ENCODE assay signal across 8 mouse cellular contexts in the genomic region with DNA sequence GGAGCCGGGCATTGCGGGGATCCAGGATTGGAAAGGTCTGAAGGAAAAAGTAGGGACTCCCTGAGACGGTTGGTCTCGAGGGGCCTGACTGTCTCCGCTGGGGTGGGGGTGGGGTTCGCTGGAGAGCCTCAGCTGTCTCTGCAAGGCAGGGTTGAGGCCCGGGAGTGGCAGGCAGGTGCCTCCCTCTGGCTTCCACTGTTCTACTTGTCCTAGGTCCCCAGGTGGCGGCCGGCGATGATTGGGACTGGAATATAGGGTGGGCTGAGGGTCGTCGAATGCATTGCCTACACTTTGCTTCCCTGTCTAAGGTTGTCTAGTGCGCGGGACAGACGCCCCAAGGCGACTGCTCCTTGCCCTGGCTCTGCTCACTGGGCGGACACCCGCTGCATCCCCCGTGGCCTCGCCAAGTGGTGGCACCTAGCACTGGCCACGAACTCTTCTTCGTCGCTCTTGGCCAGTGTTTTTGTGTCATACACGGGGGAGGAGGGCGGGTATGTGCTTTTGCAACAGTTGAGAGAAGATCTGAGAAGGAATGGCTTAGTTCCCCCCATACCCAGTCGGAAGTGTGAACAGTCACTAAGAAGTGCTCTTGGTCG. TPM values are rescaled to one million over a fixed set of nuclear protein-coding genes. Genes with fewer than 3 reads are reported as not detected.
DNase-seq lines count a peak whose midpoint lies in the region; ATAC-seq lines count a peak whose summit lies in the region.

No protein-coding gene starts in this region.

- peak overlapping the region; percentile 57 for H3K4me2 ChIP-seq in neural tube, embryonic 11.5 days (ENCODE audit: low read depth)
- H3K4me2 ChIP-seq in forebrain, embryonic 11.5 days (ENCODE audit: low read depth, low read length, severe bottlenecking): peak overlapping the region; percentile 63
- peak overlapping the region; percentile 65 for H3K4me2 ChIP-seq in intestine, embryonic 16.5 days (ENCODE audit: low read depth, low read length)

- DNase-seq in neural tube, embryonic 11.5 days (ENCODE audit: low spot score): peak; percentile 28
- DNase-seq in neural tube, embryonic 10.5 days (ENCODE audit: extremely low spot score, low spot score): no peak
- peak; percentile 41 for DNase-seq in adrenal gland, postnatal 10 days
- DNase-seq in forebrain, embryonic 11.5 days (ENCODE audit: low spot score): no peak
- DNase-seq in spleen, postnatal 14 days (ENCODE audit: low spot score in 2 of 2): peak; percentile 6 to 8
- no peak for DNase-seq in c-Kit-positive CD71-positive TER-119-positive erythroid progenitor cells, embryonic 14.5 days (ENCODE audit: low spot score)

- ATAC-seq in neural tube, embryonic 11.5 days (ENCODE audit: insufficient read depth, low FRiP score, low TSS enrichment): peak; percentile 67
- peak; percentile 76 for ATAC-seq in forebrain, embryonic 11.5 days (replicated peaks; ENCODE audit: low FRiP score)
- ATAC-seq in intestine, embryonic 16.5 days: peak; percentile 83
- peak; percentile 55 for ATAC-seq in megakaryocyte progenitor cell, adult 5-6 weeks (replicated peaks; ENCODE audit: poor library complexity)

- peak overlapping the region; percentile 40 for H3K4me3 ChIP-seq in neural tube, embryonic 11.5 days (ENCODE audit: low read depth, low read length)
- H3K4me3 ChIP-seq in forebrain, embryonic 11.5 days (ENCODE audit: low read depth, low read length): peak overlapping the region; percentile 40
- peak overlapping the region; percentile 56 for H3K4me3 ChIP-seq in intestine, embryonic 16.5 days (ENCODE audit: low read length)

- no peaks in the 10 kb centered on the region for H3K27me3 ChIP-seq in neural tube, embryonic 11.5 days (ENCODE audit: control insufficient read depth, insufficient read depth, low read length)
- no peaks in the 10 kb centered on the region for H3K27me3 ChIP-seq in forebrain, embryonic 11.5 days (ENCODE audit: control insufficient read depth, insufficient read depth, low read length)
- H3K27me3 ChIP-seq in intestine, embryonic 16.5 days (replicated peaks; ENCODE audit: control insufficient read depth, insufficient read depth, low read length): no peaks in the 10 kb centered on the region

- H3K9me3 ChIP-seq in neural tube, embryonic 11.5 days (ENCODE audit: control insufficient read depth, low read length): no peaks in the 10 kb centered on the region
- H3K9me3 ChIP-seq in forebrain, embryonic 11.5 days (ENCODE audit: control insufficient read depth, low read length): no peaks in the 10 kb centered on the region
- no peaks in the 10 kb centered on the region for H3K9me3 ChIP-seq in intestine, embryonic 16.5 days (ENCODE audit: control insufficient read depth, low read length)

- no peak overlapping the region; the same call in 1 of the 2 replicates for H3K9ac ChIP-seq in neural tube, embryonic 11.5 days (ENCODE audit: low read length)
- H3K9ac ChIP-seq in forebrain, embryonic 11.5 days (ENCODE audit: low read length): peak overlapping the region; percentile 48
- H3K9ac ChIP-seq in intestine, embryonic 16.5 days (ENCODE audit: low read depth, low read length): peak overlapping the region; percentile 62

- no peaks in the 10 kb centered on the region for H3K4me1 ChIP-seq in neural tube, embryonic 11.5 days (ENCODE audit: control insufficient read depth, insufficient read depth, low read length)
- no peaks in the 10 kb centered on the region for H3K4me1 ChIP-seq in forebrain, embryonic 11.5 days (replicated peaks; ENCODE audit: control insufficient read depth, insufficient read depth, low read length)
- no peaks in the 10 kb centered on the region for H3K4me1 ChIP-seq in intestine, embryonic 16.5 days (ENCODE audit: control insufficient read depth, insufficient read depth, low read length)

- H3K36me3 ChIP-seq in neural tube, embryonic 11.5 days (ENCODE audit: control insufficient read depth, insufficient read depth, low read length): no peaks in the 10 kb centered on the region
- H3K36me3 ChIP-seq in forebrain, embryonic 11.5 days (ENCODE audit: control insufficient read depth, insufficient read depth, low read length): no peaks in the 10 kb centered on the region
- H3K36me3 ChIP-seq in intestine, embryonic 16.5 days (ENCODE audit: control insufficient read depth, insufficient read depth, low read length): no peaks in the 10 kb centered on the region

- no peak overlapping the region for H3K27ac ChIP-seq in neural tube, embryonic 11.5 days (ENCODE audit: low read depth, low read length)
- H3K27ac ChIP-seq in forebrain, embryonic 11.5 days (ENCODE audit: low read depth, low read length): no peak overlapping the region
- H3K27ac ChIP-seq in intestine, embryonic 16.5 days (ENCODE audit: low read length): peak overlapping the region; percentile 37; the same call in 1 of the 2 replicates

- WGBS in neural tube, embryonic 11.5 days: 19% methylated on average over 27 of the region's 27 CpGs
- WGBS in forebrain, embryonic 11.5 days: 18% methylated on average over 24 of the region's 27 CpGs
- 17% methylated on average over 27 of the region's 27 CpGs for WGBS in intestine, embryonic 16.5 days

RNA-seq across cellular contexts. Expression of a gene that starts 4.6 kb away (rescaled TPM):
- polyA plus RNA-seq in neural tube, embryonic 11.5 days (2014; fragmentation: Nextera tagmentation; extraction: Ambion mirVana): 3.4 and 5.1 TPM in 2 replicates
- total RNA-seq in adrenal gland, postnatal 10 days (2021): 10 to 100 TPM; 18.2 to 32.6 TPM
- 5.8 TPM in 2 replicates for polyA plus RNA-seq in forebrain, embryonic 11.5 days (2014; fragmentation: Nextera tagmentation; extraction: Ambion mirVana)
- polyA plus RNA-seq in intestine, embryonic 16.5 days (2015; fragmentation: Nextera tagmentation; extraction: Ambion mirVana): 13.3 and 15.2 TPM in 2 replicates
- 27.0 and 31.6 TPM in 2 replicates for total RNA-seq in megakaryocyte progenitor cell, adult 5-6 weeks (2015)
- total RNA-seq in megakaryocyte progenitor cell, adult 5-6 weeks (2017): 32.1 and 38.2 TPM in 2 replicates

Comparison
In these comparisons a context has a peak if more than half of its experiments do, and no peak if none do; other contexts are left out.
1. DNase-seq: peak in neural tube, embryonic 11.5 days (single experiment), adrenal gland, postnatal 10 days (single experiment) and spleen, postnatal 14 days (2 of 2); none in neural tube, embryonic 10.5 days (single experiment), forebrain, embryonic 11.5 days (single experiment) and c-Kit-positive CD71-positive TER-119-positive erythroid progenitor cells, embryonic 14.5 days (single experiment).
2. Peak in every context shown above with its lines, with median percentiles within 50 percentile points of each other: ATAC-seq, H3K4me2 ChIP-seq and H3K4me3 ChIP-seq.